8 mouse cellular contexts compared by ENCODE assay signal in genomic region chr6:142506338-142507032, GRCm38 (mm10). TPM values are rescaled to one million over a fixed set of nuclear protein-coding genes. Genes with fewer than 3 reads are reported as not detected.
DNase-seq lines count a peak whose midpoint lies in the region; ATAC-seq and TF ChIP-seq lines count a peak whose summit lies in the region.
"Had no signal": no experiment of that assay in that cellular context is flagged by ENCODE, and none has a peak within 500 bp of the region (broad histone marks: within the 10 kb centered on the region; RNA-seq: fewer than 3 reads in every experiment).

No protein-coding gene starts in this region.

- H3K4me1 ChIP-seq in embryonic facial prominence, embryonic 11.5 days (ENCODE audit: control insufficient read depth, insufficient read depth, low read length) = 0 out of 2 replicates have a peak, but pooled peaks cover 2% of the 10 kb centered on the region
- H3K4me1 ChIP-seq in hindbrain, embryonic 13.5 days (replicated peaks) = peaks cover 46% of the 10 kb centered on the region
- H3K4me1 ChIP-seq in midbrain, postnatal 0 days (ENCODE audit: insufficient read depth, low read length) = peaks cover 3% of the 10 kb centered on the region; the same call in 1 of the 2 replicates

- no peaks in the 10 kb centered on the region for H3K9me3 ChIP-seq in embryonic facial prominence, embryonic 11.5 days (replicated peaks; ENCODE audit: control insufficient read depth, low read length)
- H3K9me3 ChIP-seq in hindbrain, embryonic 13.5 days = no peaks in the 10 kb centered on the region
- H3K9me3 ChIP-seq in midbrain, postnatal 0 days (ENCODE audit: low read length) = no peaks in the 10 kb centered on the region

- no peak overlapping the region for H3K27ac ChIP-seq in embryonic facial prominence, embryonic 11.5 days (replicated peaks; ENCODE audit: low read depth, low read length)
- no peak overlapping the region for H3K27ac ChIP-seq in hindbrain, embryonic 13.5 days
- H3K27ac ChIP-seq in midbrain, postnatal 0 days (ENCODE audit: low read depth, low read length) = no peak overlapping the region

- no peaks in the 10 kb centered on the region for H3K27me3 ChIP-seq in embryonic facial prominence, embryonic 11.5 days (ENCODE audit: control insufficient read depth, insufficient read depth, low read length)
- H3K27me3 ChIP-seq in hindbrain, embryonic 13.5 days = peaks cover 23% of the 10 kb centered on the region
- H3K27me3 ChIP-seq in midbrain, postnatal 0 days (ENCODE audit: insufficient read depth, low read length) = 0 out of 2 replicates have a peak, but pooled peaks cover 1% of the 10 kb centered on the region

- 5% methylated on average over 10 of the region's 10 CpGs for WGBS in embryonic facial prominence, embryonic 11.5 days
- WGBS in hindbrain, embryonic 13.5 days = 7% methylated on average over 10 of the region's 10 CpGs
- WGBS in midbrain, postnatal 0 days = 6% methylated on average over 10 of the region's 10 CpGs

- TF ChIP-seq CTCF in midbrain, postnatal 0 days (IDR thresholded peaks at IDR 0.05) = no peak

- peak overlapping the region; percentile 62 for H3K4me3 ChIP-seq in embryonic facial prominence, embryonic 11.5 days (ENCODE audit: low read depth, low read length)
- peak overlapping the region; percentile 65 for H3K4me3 ChIP-seq in hindbrain, embryonic 13.5 days
- H3K4me3 ChIP-seq in midbrain, postnatal 0 days (ENCODE audit: low read depth, low read length) = peak overlapping the region; percentile 65

- DNase-seq in left cerebral cortex, adult 18-20 months (ENCODE audit: low spot score in 2 of 2) = peak; percentile 6 to 28
- DNase-seq in left cerebral cortex, postnatal 4 days = no peak
- DNase-seq in embryonic facial prominence, embryonic 11.5 days (ENCODE audit: low spot score) = no peak
- peak; percentile 5 for DNase-seq in midbrain, postnatal 0 days (ENCODE audit: low spot score)
- DNase-seq in urinary bladder, postnatal 14 days (ENCODE audit: low spot score) = no peak
- no peak for DNase-seq in left cerebral cortex, adult 8-10 months (ENCODE audit: low spot score in 2 of 2)

- intact Hi-C loops in left cerebral cortex, postnatal 4 days (cut with DNase I) = loop anchor here (5.0 kb wide), 1 partner anchor 119 kb away; the partner anchor contains the start of genes Golt1b and Recql

- H3K4me2 ChIP-seq in embryonic facial prominence, embryonic 11.5 days (ENCODE audit: low read depth, low read length) = peak overlapping the region; percentile 79
- peak overlapping the region; percentile 91 for H3K4me2 ChIP-seq in hindbrain, embryonic 13.5 days
- H3K4me2 ChIP-seq in midbrain, postnatal 0 days (ENCODE audit: low read depth, low read length, poor library complexity, severe bottlenecking) = peak overlapping the region; percentile 73

- H3K9ac ChIP-seq in embryonic facial prominence, embryonic 11.5 days (replicated peaks; ENCODE audit: low read length) = peak overlapping the region; percentile 80
- H3K9ac ChIP-seq in hindbrain, embryonic 13.5 days = peak overlapping the region; percentile 85
- peak overlapping the region; percentile 75; the same call in 1 of the 2 replicates for H3K9ac ChIP-seq in midbrain, postnatal 0 days (replicated peaks; ENCODE audit: low read length, poor library complexity, severe bottlenecking)

- no peak for ATAC-seq in embryonic facial prominence, embryonic 11.5 days (replicated peaks; ENCODE audit: insufficient number of reproducible peaks, low FRiP score, low TSS enrichment, low read depth)
- no peak for ATAC-seq in hindbrain, embryonic 13.5 days (ENCODE audit: low FRiP score)
- no peak for ATAC-seq in midbrain, postnatal 0 days (ENCODE audit: low FRiP score)

- H3K36me3 ChIP-seq in embryonic facial prominence, embryonic 11.5 days (replicated peaks; ENCODE audit: control insufficient read depth, insufficient read depth, low read depth, low read length) = no peaks in the 10 kb centered on the region; the same call in 1 of the 2 replicates
- peaks cover 16% of the 10 kb centered on the region for H3K36me3 ChIP-seq in hindbrain, embryonic 13.5 days
- H3K36me3 ChIP-seq in midbrain, postnatal 0 days (ENCODE audit: insufficient read depth, low read length) = peaks cover 4% of the 10 kb centered on the region; the same call in 1 of the 2 replicates

RNA-seq across cellular contexts. Expression of gene Ldhb, which starts 1.3 kb away (rescaled TPM):
- total RNA-seq in left cerebral cortex, adult 18-20 months (2021) = 100 to 1,000 TPM; 874 to 889 TPM
- 100 to 1,000 TPM; 205 to 218 TPM for total RNA-seq in left cerebral cortex, postnatal 4 days (2021)
- 486 and 515 TPM in 2 replicates for polyA plus RNA-seq in embryonic facial prominence, embryonic 11.5 days (2014; fragmentation: Nextera tagmentation; extraction: Ambion mirVana)
- 510 and 517 TPM in 2 replicates for polyA plus RNA-seq in hindbrain, embryonic 13.5 days (2015; fragmentation: Nextera tagmentation; extraction: Ambion mirVana)
- total RNA-seq in midbrain, postnatal 0 days (2014; rRNA removed) = 208 and 216 TPM in 2 replicates
- polyA plus RNA-seq in midbrain, postnatal 0 days (2015; fragmentation: Nextera tagmentation; extraction: Ambion mirVana) = 498 and 544 TPM in 2 replicates
- 1,000 to 10,000 TPM in 1 of 4 experiments, 100 to 1,000 TPM in 3; 841 to 1,026 (median 936) TPM for total RNA-seq in left cerebral cortex, adult 8-10 months (2022)

RNA-seq across cellular contexts. Expression of gene Gys2, which starts 33.6 kb away (rescaled TPM):
- total RNA-seq in left cerebral cortex, adult 18-20 months (2021) = not detected
- total RNA-seq in left cerebral cortex, postnatal 4 days (2021) = not detected
- polyA plus RNA-seq in embryonic facial prominence, embryonic 11.5 days (2014; fragmentation: Nextera tagmentation; extraction: Ambion mirVana) = not detected in 2 replicates
- 0.08 and 0.09 TPM in 2 replicates for polyA plus RNA-seq in hindbrain, embryonic 13.5 days (2015; fragmentation: Nextera tagmentation; extraction: Ambion mirVana)
- total RNA-seq in midbrain, postnatal 0 days (2014; rRNA removed) = 0.24 TPM in 1 of 2 replicates, not detected in the other
- 0.06 and 0.25 TPM in 2 replicates for polyA plus RNA-seq in midbrain, postnatal 0 days (2015; fragmentation: Nextera tagmentation; extraction: Ambion mirVana)
- not detected for total RNA-seq in left cerebral cortex, adult 8-10 months (2022)
- polyA plus RNA-seq: brain, embryonic 14.5 days had no signal

Comparison
In these comparisons a context has a peak if more than half of its experiments do, and no peak if none do; other contexts are left out.
1. DNase-seq: peak in left cerebral cortex, adult 18-20 months (2 of 2) and midbrain, postnatal 0 days (single experiment); none in left cerebral cortex, postnatal 4 days (single experiment), embryonic facial prominence, embryonic 11.5 days (single experiment), urinary bladder, postnatal 14 days (single experiment) and left cerebral cortex, adult 8-10 months (0 of 2).
2. Peak in every context shown above with its lines, with median percentiles within 50 percentile points of each other: H3K4me2 ChIP-seq, H3K4me3 ChIP-seq and H3K9ac ChIP-seq.